Comparison of ENCODE assay signal across 7 mouse cellular contexts in genomic region chr8:108714143-108714635, GRCm38 (mm10).
DNase-seq lines count a peak whose midpoint lies in the region; ATAC-seq and TF ChIP-seq lines count a peak whose summit lies in the region.

No protein-coding gene starts in this region.

- no peak for TF ChIP-seq POLR2A in testis, adult 2 months (IDR thresholded peaks at IDR 0.05; ENCODE audit: control insufficient read depth, low read depth, low read length)
- TF ChIP-seq POLR2A in embryonic fibroblast, embryonic 13.5 days (IDR thresholded peaks at IDR 0.05; ENCODE audit: low read depth, low read length) = no peak; the same call in 1 of the 2 replicates

- H3K4me2 ChIP-seq in intestine, embryonic 16.5 days (ENCODE audit: low read depth, low read length) = peak overlapping the region; percentile 95
- H3K4me2 ChIP-seq in midbrain, postnatal 0 days (ENCODE audit: low read depth, low read length, poor library complexity, severe bottlenecking) = peak overlapping the region; percentile 99

- H3K9ac ChIP-seq in intestine, embryonic 16.5 days (ENCODE audit: low read depth, low read length) = peak overlapping the region; percentile 94
- peak overlapping the region; percentile 94 for H3K9ac ChIP-seq in midbrain, postnatal 0 days (replicated peaks; ENCODE audit: low read length, poor library complexity, severe bottlenecking)

- H3K4me3 ChIP-seq in testis, adult 2 months (ENCODE audit: control insufficient read depth, low read depth, low read length) = peak overlapping the region; percentile 57
- H3K4me3 ChIP-seq in embryonic fibroblast, embryonic 13.5 days (ENCODE audit: insufficient read depth, low read length) = peak overlapping the region; percentile 58
- H3K4me3 ChIP-seq in intestine, embryonic 16.5 days (ENCODE audit: low read length) = peak overlapping the region; percentile 87
- peak overlapping the region; percentile 78 for H3K4me3 ChIP-seq in midbrain, postnatal 0 days (ENCODE audit: low read depth, low read length)

- DNase-seq in testis, postnatal 10 days (ENCODE audit: low spot score) = no peak
- no peak for DNase-seq in midbrain, postnatal 0 days (ENCODE audit: low spot score)
- DNase-seq in spleen, postnatal 10 days (ENCODE audit: low spot score in 2 of 2) = no peak

- TF ChIP-seq CTCF in testis, adult 2 months (IDR thresholded peaks at IDR 0.05; ENCODE audit: control insufficient read depth, insufficient read depth, insufficient replicate concordance, low read depth, low read length) = no peak
- no peak for TF ChIP-seq CTCF in embryonic fibroblast, embryonic 13.5 days (IDR thresholded peaks at IDR 0.05; ENCODE audit: borderline replicate concordance, insufficient read depth, low read length)
- TF ChIP-seq CTCF in midbrain, postnatal 0 days (IDR thresholded peaks at IDR 0.05) = no peak

- H3K27me3 ChIP-seq in testis, adult 2 months (ENCODE audit: control insufficient read depth, insufficient read depth, low read length) = no peaks in the 10 kb centered on the region
- H3K27me3 ChIP-seq in intestine, embryonic 16.5 days (replicated peaks; ENCODE audit: control insufficient read depth, insufficient read depth, low read length) = no peaks in the 10 kb centered on the region
- no peaks in the 10 kb centered on the region for H3K27me3 ChIP-seq in midbrain, postnatal 0 days (ENCODE audit: insufficient read depth, low read length)

- H3K27ac ChIP-seq in testis, adult 2 months (ENCODE audit: control insufficient read depth, insufficient read depth, low read depth, low read length) = no peak overlapping the region
- H3K27ac ChIP-seq in embryonic fibroblast, embryonic 13.5 days (ENCODE audit: insufficient read depth, low read length) = peak overlapping the region; percentile 97
- H3K27ac ChIP-seq in intestine, embryonic 16.5 days (ENCODE audit: low read length) = peak overlapping the region; percentile 97
- peak overlapping the region; percentile 100 for H3K27ac ChIP-seq in midbrain, postnatal 0 days (ENCODE audit: low read depth, low read length)

- WGBS in intestine, embryonic 16.5 days = 3% methylated on average over 21 of the region's 21 CpGs
- WGBS in midbrain, postnatal 0 days = 3% methylated on average over 20 of the region's 21 CpGs

- ATAC-seq in intestine, embryonic 16.5 days = peak; percentile 6
- 0 out of 2 replicates have a peak, but pooled peaks have one; percentile 45 for ATAC-seq in midbrain, postnatal 0 days (ENCODE audit: low FRiP score)
- ATAC-seq in frontal cortex, adult (ENCODE audit: low TSS enrichment) = no peak

- H3K36me3 ChIP-seq in testis, adult 2 months (ENCODE audit: control insufficient read depth, insufficient read depth, low read length) = no peaks in the 10 kb centered on the region
- H3K36me3 ChIP-seq in intestine, embryonic 16.5 days (ENCODE audit: control insufficient read depth, insufficient read depth, low read length) = no peaks in the 10 kb centered on the region
- H3K36me3 ChIP-seq in midbrain, postnatal 0 days (ENCODE audit: insufficient read depth, low read length) = no peaks in the 10 kb centered on the region

- no peaks in the 10 kb centered on the region for H3K9me3 ChIP-seq in intestine, embryonic 16.5 days (ENCODE audit: control insufficient read depth, low read length)
- H3K9me3 ChIP-seq in midbrain, postnatal 0 days (ENCODE audit: low read length) = no peaks in the 10 kb centered on the region

- H3K4me1 ChIP-seq in testis, adult 2 months (ENCODE audit: control insufficient read depth, insufficient read depth, low read length) = peaks cover 4% of the 10 kb centered on the region
- peaks cover 6% of the 10 kb centered on the region; the same call in 1 of the 2 replicates for H3K4me1 ChIP-seq in embryonic fibroblast, embryonic 13.5 days (ENCODE audit: control insufficient read depth, insufficient read depth, low read length)
- H3K4me1 ChIP-seq in intestine, embryonic 16.5 days (ENCODE audit: control insufficient read depth, insufficient read depth, low read length) = peaks cover 73% of the 10 kb centered on the region
- H3K4me1 ChIP-seq in midbrain, postnatal 0 days (ENCODE audit: insufficient read depth, low read length) = no peaks in the 10 kb centered on the region; the same call in 1 of the 2 replicates
